Mouse (Mus musculus): ENCODE measurements at regions not wholly inside any gene's neighbourhood (a gene's known extent, or its start where the extent isn't known, plus 50 kb on each side); places are given as distances from the start of the nearest gene placed in this dataset.
A peak's percentile ranks its signal among the peaks of the same experiment; 100 is the strongest.

- DNase-seq = no peak
These were observed 729.7 kb downstream of the Galc start for GRCm38 (mm10) chr12:97529556-97529955.

GRCm38 (mm10) chr12:97525931-97526330 is 733.3 kb downstream of the Galc start:
- DNase-seq = no peak

DNA sequence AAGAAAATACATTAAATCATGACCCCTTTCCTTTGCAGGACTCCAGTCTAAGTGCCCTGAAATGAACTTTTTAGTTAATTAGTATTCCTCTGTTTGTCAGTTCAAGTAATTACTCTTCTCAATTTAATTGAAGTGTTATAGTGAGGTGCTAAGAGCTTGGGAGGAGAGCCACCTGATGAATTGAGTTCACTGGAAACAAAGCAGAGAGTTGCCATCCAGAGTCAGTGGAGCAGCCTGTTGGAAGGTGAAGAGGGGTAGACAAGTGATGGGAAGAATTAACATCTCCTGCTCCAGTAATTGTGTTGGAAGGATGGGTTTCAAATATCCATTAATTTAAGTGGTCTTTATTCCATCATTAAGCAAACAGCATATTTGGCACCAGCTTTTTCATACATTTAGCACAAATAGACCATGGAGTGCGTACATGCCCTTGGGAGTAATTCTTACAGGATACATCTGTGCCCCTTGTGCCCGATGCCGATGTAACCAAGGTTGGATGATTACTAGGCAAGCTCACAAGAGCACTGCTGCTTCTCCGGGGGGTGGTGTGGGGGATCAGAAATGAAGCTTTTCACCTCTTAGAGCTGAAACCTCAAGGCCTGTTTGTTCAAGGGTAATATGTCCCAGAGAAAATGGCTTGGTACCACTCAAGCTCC is 739.3 kb downstream of the Galc start:
- DNase-seq = no peak

GRCm38 (mm10) chr12:97517534-97517933 is 741.7 kb downstream of the Galc start:
- DNase-seq = peak; percentile 7

DNA sequence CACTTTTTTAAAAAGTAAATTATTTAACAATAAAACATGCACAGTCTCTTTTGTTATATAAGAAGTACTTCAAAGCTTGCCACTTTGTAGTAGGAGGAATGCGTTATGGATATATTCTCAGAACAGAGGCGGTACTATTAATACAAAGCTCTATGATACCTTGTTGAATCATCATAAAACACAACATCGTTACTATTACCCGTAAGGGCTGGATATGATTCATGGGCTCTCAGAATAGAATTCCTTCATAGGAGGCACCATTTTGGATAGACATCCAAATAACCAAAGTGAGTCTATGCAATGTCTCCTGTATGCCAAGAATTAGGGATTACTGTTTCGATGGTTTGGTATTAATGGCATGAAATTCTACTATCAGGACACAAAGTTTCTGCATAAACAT is 743.5 kb downstream of the Galc start:
- DNase-seq = no peak

DNA sequence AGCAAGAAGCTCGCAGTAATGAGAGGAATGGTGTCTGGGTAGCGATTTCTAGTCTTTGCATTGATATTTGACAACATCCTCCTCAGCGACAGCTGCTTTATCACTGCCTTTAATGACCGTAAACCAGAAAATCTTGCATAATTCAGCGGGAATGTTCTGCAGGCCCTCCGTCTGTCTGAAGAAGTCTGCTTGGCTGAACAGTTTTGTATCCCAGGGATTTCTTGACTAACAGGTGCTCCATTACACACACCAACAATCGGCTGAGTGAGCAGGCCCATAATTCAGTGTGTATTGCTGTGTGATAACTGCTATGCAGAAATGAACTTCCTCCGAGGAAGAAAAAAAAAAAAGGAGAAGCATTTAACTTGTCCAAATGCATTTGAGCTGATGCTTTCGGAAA is 747.4 kb downstream of the Galc start:
- DNase-seq = no peak

- no peak for DNase-seq
These were observed 757.8 kb downstream of the Galc start for GRCm38 (mm10) chr12:97501441-97501840.

- no peak for DNase-seq
These were observed 775.7 kb downstream of the Galc start for GRCm38 (mm10) chr12:97483559-97483958.

GRCm38 (mm10) chr12:97476466-97477250 is 782.6 kb downstream of the Galc start:
- no peak for DNase-seq

DNA sequence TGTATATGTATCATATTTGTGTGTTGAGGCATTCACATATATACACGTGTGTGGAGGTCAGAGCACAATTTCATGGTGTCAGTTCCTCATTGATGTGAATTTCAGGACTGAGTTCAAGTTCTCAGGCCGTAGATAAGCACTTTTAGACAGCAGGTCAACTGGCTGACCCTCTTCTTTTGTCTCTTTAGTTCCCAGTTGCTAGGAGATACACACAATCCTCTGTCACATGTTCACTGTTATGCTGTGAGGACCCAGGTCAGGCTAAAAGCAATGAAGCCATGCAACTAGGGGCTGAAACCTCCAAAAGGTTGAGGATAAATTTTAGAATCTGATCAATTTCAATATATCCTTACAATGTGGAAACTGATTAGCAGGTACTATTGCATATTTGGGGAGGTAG is 783.5 kb downstream of the Galc start:
- DNase-seq = peak; percentile 49

DNA sequence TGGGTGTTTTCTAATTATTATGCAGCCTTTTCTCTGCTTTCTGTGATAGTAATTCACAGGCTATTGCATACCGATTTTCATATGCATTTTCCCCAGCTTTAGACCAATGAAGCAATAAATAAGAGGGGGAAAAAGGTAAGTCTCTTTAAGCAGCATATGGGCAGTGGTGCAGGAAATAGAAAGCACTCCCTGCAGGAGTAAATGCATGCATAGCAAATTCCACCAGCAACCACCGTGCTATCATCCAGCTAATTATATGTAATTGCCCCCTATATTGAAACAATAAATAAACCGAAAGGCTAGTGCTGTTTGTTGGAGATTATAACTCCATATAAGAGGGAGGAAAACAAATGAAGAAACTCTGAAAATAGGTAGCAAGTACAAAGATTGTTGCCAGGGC is 790.1 kb downstream of the Galc start:
- no peak for DNase-seq

GRCm38 (mm10) chr12:97436141-97436540 is 823.1 kb downstream of the Galc start:
- no peak for DNase-seq

DNA sequence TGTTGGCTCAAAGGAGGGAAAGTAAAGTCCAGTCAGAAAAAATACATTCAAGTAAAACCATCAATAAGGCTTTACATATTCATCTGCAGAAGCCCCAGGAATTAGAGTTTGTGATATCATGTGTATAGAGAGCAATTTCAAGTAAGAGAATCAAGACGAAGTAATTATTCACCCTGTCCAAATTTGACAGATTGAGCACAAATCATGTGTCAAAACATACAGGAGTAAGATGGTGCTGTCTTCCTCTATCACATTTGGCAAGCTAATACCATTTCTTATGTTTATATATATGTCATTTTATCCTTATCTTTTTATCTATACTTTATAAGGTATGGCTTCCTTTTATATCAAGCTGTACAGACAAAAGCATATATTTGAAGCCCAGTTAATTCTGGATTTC is 825.2 kb downstream of the Galc start:
- no peak for DNase-seq

DNA sequence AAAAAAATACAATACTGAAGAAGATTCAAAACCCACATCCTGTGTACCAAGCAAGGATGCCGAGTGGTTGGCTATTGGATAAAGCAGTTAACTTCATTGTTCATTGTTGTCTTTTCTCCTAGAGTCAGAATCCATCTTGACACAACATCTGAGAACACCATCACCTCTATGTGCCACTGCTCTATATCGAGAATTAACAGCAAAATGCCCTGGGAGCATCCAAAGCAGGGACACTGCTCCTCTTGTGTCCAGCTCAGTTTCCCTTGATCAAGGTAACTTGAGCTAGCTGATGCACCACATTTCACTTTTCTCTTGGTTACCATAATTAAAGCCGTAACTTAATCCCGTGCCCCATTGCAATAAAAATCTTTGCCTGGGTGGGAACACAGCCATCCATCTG is 826.6 kb downstream of the Galc start:
- no peak for DNase-seq

GRCm38 (mm10) chr12:97428252-97428651 is 831.0 kb downstream of the Galc start:
- DNase-seq = no peak

DNA sequence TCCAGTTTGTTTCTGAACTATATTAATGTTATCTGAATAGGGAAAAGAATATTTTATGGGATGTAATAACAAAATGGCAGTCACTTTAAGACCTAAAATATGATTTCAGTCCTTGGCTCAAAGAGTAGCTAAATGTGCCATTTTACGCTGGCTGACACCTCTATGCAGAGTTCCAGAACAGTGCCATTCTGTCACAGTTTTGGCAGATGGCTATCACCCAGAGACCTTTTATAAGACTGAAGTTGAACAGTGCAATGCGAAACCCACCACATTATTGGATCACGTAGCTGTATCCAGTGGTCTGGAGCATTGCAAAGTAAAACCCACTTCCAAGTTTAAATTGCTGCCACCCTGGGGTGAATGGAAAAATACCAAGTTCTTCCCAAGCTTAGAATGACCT is 834.5 kb downstream of the Galc start:
- DNase-seq = no peak

GRCm38 (mm10) chr12:97403440-97403839 is 855.8 kb downstream of the Galc start:
- DNase-seq = no peak

DNA sequence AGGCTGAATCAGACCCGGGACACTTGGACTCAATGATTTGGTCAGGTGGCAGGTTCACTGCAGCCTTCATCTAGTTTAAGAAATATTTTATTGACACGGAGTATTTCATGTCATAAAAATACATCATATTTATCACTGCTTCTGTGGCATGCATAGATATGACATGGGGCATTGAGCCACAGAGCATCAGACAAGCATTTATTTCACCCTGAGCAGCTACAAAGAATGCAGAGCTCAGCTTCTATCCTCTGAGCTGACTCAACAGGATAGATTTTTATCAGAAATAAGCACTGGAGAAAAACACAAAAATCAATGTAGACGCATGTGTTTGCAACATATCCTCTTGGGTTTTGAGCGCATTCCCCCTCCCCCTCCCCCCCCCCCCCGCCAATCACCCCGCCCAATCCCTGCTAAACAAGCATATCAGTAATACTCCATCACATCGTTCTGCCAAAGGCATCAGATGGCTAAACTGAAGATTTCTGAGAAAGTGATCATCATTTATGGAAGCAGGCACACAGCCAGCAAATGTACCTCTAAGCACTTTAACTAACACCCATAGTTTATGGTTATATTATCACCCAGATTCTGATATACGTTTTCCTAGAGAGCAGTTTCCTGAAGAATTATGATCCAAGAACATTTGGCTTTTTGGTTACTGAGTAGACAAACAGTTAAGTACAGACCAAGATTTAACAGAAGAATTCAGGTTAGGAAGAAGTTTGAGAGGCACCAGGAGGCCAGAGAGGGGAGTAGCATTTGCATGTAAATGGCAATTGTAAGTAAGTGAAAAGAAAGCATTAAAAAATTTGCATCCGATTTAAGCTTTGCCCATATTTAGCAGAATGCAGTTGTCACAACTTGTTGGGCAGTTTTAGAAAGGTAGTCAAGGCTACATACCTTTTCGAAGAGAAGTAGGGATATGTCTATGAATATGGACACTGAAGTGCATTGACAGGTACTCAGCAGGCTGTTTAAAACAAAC is 856.6 kb downstream of the Galc start:
- no peak for DNase-seq

- DNase-seq = no peak
These were observed 860.7 kb downstream of the Galc start for GRCm38 (mm10) chr12:97398582-97398945.

DNA sequence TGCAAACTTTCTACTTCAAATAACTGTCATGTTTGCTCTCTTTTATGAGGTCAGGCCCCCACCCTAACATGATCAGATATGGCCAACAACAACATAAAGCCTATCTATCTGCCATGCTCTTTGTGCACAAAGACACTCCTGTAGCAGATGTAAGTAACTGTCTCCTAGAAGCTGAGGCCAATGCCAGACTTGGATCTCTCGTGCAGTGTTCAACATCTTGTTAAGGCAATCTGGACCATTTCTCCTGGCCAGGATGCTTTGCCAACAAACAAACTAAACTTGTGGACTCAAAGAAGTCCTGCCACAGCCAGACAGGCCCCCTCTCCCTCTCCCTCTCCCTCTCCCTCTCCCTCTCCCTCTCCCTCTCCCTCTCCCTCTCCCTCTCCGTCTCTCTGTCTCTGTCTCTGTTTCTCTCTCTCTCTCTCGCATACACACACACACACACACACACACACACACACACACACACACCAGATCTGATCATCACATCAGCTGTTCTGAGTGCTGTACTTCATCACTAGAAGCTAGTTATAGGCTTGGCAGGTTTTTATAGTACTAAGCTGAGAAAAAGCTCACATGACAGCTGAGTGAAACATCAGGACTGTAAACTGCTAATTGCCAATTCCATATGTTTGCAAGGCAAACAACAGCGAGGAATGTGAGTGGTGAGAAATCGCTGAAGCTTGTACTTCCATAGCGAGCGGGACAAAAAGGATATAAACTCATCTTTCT is 861.2 kb downstream of the Galc start:
- no peak for DNase-seq

- no peak for DNase-seq
These were observed 897.5 kb downstream of the Galc start for GRCm38 (mm10) chr12:97361804-97362203.

DNA sequence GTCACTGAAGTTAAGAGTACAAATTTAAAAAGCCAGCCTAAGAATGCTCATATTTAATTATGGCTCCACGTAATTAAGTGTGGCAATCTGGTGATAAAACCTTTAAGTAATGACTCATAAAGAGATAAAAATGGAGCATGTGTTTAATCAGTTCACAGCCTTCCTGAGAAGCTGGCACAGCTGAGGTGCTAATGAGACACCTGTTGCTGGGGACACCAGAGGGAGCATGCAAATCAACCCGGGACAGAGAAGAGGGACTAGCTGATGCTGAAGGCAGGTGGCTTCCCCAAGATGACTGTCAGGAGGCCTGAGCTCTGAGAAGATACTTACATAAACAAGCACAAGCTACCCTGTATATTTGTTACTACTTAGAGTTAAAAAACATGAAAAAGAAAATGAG is 898.6 kb downstream of the Galc start:
- no peak for DNase-seq

DNA sequence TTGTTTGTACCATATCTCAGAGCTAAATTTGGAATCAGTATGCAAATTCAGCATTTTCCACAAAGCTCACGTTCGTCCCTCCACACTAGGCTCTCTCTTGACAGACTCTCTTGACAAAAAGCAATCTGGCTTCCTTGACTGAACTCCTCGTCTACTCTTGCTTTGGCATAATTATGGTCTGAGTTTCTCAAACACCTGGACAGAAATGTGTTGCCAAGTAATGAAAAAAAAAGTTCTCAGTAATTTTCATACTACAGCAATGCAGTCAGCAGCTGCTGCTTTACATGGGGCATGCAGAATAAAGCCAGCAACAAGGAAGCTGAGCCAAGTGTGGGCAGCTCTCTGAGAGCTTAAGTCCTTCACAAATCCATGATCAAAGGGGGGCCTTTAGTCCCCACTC is 932.7 kb downstream of the Galc start:
- DNase-seq = no peak
